Mouse (Mus musculus): ENCODE measurements around the gene Mpp4. TPM values are rescaled to one million over a fixed set of nuclear protein-coding genes. Genes with fewer than 3 reads are reported as not detected.

The Mpp4 gene
- not detected in 2 replicates for polyA plus RNA-seq (2012; ENCODE audit: insufficient read depth, insufficient read length, missing spikeins)

DNA sequence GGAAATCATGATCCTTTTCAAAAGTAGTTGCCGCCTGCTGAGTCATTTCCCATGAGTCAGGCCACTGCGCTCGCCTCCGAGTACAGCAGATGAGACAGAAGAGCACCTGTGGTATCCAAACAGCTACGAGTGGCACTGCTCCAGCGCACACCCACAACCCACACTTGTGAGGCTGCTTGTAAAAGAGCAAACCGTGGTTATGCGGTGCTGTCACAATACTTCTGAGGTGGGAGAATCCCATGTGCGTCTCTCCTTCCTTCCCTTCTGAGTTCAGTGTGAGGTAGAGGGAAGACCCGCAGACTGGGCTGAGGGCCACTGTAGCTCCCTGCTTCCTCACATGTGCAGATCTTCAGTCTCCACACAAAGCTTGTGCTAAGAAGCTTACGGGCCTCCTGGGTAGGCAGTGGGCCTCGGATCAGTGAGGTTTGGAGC is at the start of gene Mpp4:
Mpp4 (minus strand) TSS at position 360 of the 432 bp plus-strand sequence.
- Histone ChIP-seq H3K4me1 (ENCODE audit: control insufficient read depth, insufficient read depth, low read length) (peaks cover 3% of the 10 kb centered on the region; the same call in 1 of the 2 replicates), H3K4me3 (ENCODE audit: insufficient read depth, low read length) (no peak within 1 kb of the TSS), H3K27ac (ENCODE audit: insufficient read depth, low read depth, low read length) (no peak within 1 kb of the TSS)
- no peak for TF ChIP-seq POLR2A (IDR thresholded peaks at IDR 0.05; ENCODE audit: borderline replicate concordance, low read depth, low read length)
- TF ChIP-seq CTCF (IDR thresholded peaks at IDR 0.05; ENCODE audit: low read depth, low read length), result no peak

DNA sequence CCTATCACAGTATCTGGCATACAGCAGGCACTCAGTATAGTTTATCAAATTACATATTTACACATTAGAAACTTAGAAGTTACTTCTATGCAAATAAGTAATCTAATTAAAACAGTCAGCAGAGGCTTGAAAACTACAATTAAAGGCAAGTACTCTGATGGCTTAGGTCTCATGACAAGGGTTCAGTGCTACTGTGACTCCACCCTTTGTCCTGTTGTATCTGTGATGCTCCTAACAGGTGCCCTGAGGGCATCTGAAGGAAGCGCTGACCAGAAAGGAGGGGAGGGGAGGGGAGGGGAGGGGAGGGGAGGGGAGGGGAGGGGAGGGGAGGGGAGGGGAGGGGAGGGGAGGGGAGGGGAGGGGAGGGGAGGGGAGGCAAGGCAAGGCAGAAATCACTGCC is 49.8 kb upstream of the Mpp4 start:
- Histone ChIP-seq H3K27ac (ENCODE audit: insufficient read depth, low read depth, low read length) (no peak overlapping the region), H3K4me1 (ENCODE audit: control insufficient read depth, insufficient read depth, low read length) (no peaks in the 10 kb centered on the region), H3K4me3 (ENCODE audit: insufficient read depth, low read length) (no peak overlapping the region)
- TF ChIP-seq POLR2A (IDR thresholded peaks at IDR 0.05; ENCODE audit: borderline replicate concordance, low read depth, low read length), result no peak
- TF ChIP-seq CTCF (IDR thresholded peaks at IDR 0.05; ENCODE audit: low read depth, low read length), result no peak

DNA sequence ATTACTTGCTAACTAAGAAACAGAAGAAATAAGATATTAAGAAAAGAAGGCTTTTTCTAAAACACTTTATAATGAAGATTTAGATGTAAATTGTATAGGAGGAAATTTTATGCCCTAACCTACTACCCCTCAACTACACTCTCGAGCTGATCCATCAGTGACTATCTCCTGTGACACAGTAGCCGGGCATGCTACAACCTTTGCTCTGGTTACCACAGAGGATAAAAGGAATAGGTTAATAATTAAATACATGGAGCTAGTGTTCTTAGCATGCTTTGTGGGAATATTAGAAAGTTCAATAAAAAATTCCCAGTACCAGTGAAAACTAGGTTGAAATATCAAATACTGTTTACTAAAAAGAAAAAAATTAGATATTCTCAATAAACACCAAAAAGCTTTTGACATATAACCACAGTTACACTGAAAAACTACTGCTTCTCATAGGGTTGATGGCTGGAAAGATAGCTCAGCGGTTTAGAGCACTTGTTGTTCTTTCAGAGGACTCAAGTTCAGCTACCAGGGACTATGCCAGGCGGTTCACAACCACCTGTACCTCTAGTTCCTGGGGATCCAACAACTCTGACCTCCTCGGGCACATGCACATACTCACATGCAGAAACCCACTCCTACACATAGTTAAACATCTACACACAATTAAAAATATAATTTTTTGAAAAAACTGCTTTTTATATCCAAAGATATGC is 49.0 kb upstream of the Mpp4 start:
- Histone ChIP-seq H3K27ac (ENCODE audit: insufficient read depth, low read depth, low read length) (no peak overlapping the region), H3K4me3 (ENCODE audit: insufficient read depth, low read length) (no peak overlapping the region), H3K4me1 (ENCODE audit: control insufficient read depth, insufficient read depth, low read length) (no peaks in the 10 kb centered on the region)
- no peak for TF ChIP-seq POLR2A (IDR thresholded peaks at IDR 0.05; ENCODE audit: borderline replicate concordance, low read depth, low read length)
- no peak for TF ChIP-seq CTCF (IDR thresholded peaks at IDR 0.05; ENCODE audit: low read depth, low read length)

DNA sequence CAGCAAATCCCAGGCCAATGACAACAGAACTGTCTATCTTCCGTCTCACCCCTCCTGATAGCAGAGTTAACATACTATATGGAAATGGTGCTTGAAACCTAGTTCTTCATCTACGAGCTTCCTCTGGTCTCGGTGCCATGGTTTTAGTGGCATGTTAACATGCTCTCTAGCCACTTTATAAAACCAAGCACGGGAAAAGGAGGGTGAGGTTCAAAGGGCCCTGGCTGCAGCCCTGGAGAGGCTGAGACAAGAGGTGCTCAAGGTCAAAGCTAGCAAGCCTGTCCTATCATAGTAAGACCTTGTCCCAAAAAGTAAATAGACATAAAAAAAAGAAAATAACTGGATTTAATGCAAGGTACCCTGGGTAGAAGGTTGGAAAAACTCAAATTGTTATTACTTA is 48.5 kb upstream of the Mpp4 start:
- Histone ChIP-seq H3K4me3 (ENCODE audit: insufficient read depth, low read length) (no peak overlapping the region), H3K4me1 (ENCODE audit: control insufficient read depth, insufficient read depth, low read length) (no peaks in the 10 kb centered on the region), H3K27ac (ENCODE audit: insufficient read depth, low read depth, low read length) (no peak overlapping the region)
- TF ChIP-seq CTCF (IDR thresholded peaks at IDR 0.05; ENCODE audit: low read depth, low read length) (no peak), POLR2A (IDR thresholded peaks at IDR 0.05; ENCODE audit: borderline replicate concordance, low read depth, low read length) (no peak)

DNA sequence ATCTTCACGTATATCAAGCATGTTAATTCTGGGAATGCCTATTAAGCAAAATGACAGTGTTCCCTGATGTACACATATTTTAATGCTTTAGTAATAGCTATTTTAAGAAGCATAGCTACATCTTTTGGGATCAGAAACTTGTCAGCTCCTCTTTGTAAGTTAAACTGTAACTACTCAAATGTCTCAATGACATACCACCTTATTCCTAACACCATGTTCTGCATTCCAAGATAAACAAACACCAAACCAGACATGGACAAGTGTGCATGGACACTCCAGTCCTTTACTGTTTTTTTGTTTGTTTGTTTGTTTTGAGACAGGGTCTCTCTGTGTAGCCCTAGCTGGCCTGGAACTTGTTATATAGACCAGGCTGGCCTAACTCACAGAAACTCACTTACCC is 45.1 kb upstream of the Mpp4 start:
- Histone ChIP-seq H3K4me1 (ENCODE audit: control insufficient read depth, insufficient read depth, low read length) (no peaks in the 10 kb centered on the region), H3K27ac (ENCODE audit: insufficient read depth, low read depth, low read length) (no peak overlapping the region), H3K4me3 (ENCODE audit: insufficient read depth, low read length) (no peak overlapping the region)
- TF ChIP-seq POLR2A (IDR thresholded peaks at IDR 0.05; ENCODE audit: borderline replicate concordance, low read depth, low read length) (no peak), CTCF (IDR thresholded peaks at IDR 0.05; ENCODE audit: low read depth, low read length) (no peak)

DNA sequence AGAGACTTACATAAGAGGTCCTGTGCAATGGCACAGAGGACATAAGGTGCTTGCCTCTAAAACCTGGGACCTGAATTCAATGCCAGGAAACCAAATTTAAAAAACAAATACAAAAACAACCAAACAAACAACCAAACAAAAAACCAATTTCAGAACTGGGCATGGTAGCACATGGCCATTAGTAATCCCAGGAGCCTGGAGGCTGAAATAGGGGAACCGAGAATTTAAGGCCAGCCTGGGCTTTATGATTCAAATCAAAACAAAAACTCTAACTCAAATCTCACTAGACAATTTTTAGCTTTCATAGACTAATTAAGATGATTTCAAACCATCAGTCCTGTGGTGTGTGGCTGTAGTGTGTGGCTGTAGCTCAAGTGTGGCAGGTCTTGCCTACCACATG is 41.3 kb upstream of the Mpp4 start:
- TF ChIP-seq CTCF (IDR thresholded peaks at IDR 0.05; ENCODE audit: low read depth, low read length), result no peak
- no peak for TF ChIP-seq POLR2A (IDR thresholded peaks at IDR 0.05; ENCODE audit: borderline replicate concordance, low read depth, low read length)
- H3K4me1 ChIP-seq (ENCODE audit: control insufficient read depth, insufficient read depth, low read length), result no peaks in the 10 kb centered on the region
- H3K27ac ChIP-seq (ENCODE audit: insufficient read depth, low read depth, low read length), result no peak overlapping the region
- H3K4me3 ChIP-seq (ENCODE audit: insufficient read depth, low read length), result no peak overlapping the region

DNA sequence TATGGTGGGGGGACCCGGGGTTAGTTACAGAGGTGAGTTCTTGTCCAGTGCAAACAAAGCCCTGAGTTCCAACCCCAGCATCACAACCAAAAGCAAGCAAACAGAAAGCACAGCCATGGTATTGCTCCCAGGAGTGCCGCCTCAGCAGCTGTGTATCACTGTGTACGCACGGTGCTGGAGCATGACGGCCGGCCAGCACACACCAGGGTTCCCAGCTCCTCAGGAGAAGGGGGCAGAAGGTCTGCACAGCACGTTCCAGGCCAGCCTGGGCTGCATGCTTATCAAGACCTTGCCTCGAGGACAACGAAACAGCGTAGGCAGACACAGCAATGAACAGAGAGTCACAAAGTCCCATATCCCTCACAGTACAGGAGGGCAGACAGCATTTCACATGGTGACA is 39.2 kb upstream of the Mpp4 start:
- H3K27ac ChIP-seq (ENCODE audit: insufficient read depth, low read depth, low read length), result no peak overlapping the region
- TF ChIP-seq CTCF (IDR thresholded peaks at IDR 0.05; ENCODE audit: low read depth, low read length), result no peak
- TF ChIP-seq POLR2A (IDR thresholded peaks at IDR 0.05; ENCODE audit: borderline replicate concordance, low read depth, low read length), result no peak
- no peak overlapping the region for H3K4me3 ChIP-seq (ENCODE audit: insufficient read depth, low read length)
- no peaks in the 10 kb centered on the region for H3K4me1 ChIP-seq (ENCODE audit: control insufficient read depth, insufficient read depth, low read length)

DNA sequence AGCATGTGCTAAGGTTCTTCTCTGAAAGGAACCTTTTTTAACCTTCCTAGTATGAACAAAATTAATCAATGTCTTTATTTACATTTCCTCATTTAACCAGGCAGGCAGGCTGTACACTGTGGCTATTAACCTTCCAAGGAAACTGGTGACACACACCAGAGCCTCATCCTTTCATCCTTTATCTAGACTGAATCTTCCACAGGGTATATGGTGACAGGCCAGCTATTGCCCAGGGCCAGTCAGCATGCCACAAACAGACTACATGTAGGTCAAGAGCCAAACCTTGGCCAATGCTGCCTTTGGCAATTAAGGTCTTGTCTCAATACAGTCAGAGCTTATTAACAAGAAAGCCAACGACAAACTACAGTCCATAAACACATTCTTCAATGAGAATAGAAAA is 38.4 kb upstream of the Mpp4 start:
- Histone ChIP-seq H3K4me3 (ENCODE audit: insufficient read depth, low read length) (no peak overlapping the region), H3K4me1 (ENCODE audit: control insufficient read depth, insufficient read depth, low read length) (no peaks in the 10 kb centered on the region), H3K27ac (ENCODE audit: insufficient read depth, low read depth, low read length) (no peak overlapping the region)
- no peak for TF ChIP-seq POLR2A (IDR thresholded peaks at IDR 0.05; ENCODE audit: borderline replicate concordance, low read depth, low read length)
- no peak for TF ChIP-seq CTCF (IDR thresholded peaks at IDR 0.05; ENCODE audit: low read depth, low read length)

DNA sequence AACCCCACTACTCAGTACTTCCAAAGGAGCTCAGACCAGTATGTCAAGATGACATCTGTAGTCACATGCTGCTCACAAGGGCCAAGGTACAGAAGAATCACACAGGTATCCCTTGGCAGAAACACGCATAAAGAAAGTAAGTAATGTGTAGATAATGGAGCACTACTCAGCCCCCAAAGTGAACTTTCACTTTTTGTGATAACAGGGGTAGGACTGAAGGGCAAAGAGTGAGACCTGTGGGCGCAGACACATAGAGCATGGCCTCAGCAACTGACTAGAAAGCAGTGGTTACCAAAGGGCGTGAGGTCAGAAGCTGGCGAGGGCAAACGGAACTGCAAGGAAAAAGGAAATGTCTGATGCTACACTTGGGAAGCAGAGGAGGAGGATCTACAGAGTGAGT is 37.8 kb upstream of the Mpp4 start:
- Histone ChIP-seq H3K4me3 (ENCODE audit: insufficient read depth, low read length) (no peak overlapping the region), H3K4me1 (ENCODE audit: control insufficient read depth, insufficient read depth, low read length) (no peaks in the 10 kb centered on the region), H3K27ac (ENCODE audit: insufficient read depth, low read depth, low read length) (no peak overlapping the region)
- TF ChIP-seq CTCF (IDR thresholded peaks at IDR 0.05; ENCODE audit: low read depth, low read length), result no peak
- TF ChIP-seq POLR2A (IDR thresholded peaks at IDR 0.05; ENCODE audit: borderline replicate concordance, low read depth, low read length), result no peak

DNA sequence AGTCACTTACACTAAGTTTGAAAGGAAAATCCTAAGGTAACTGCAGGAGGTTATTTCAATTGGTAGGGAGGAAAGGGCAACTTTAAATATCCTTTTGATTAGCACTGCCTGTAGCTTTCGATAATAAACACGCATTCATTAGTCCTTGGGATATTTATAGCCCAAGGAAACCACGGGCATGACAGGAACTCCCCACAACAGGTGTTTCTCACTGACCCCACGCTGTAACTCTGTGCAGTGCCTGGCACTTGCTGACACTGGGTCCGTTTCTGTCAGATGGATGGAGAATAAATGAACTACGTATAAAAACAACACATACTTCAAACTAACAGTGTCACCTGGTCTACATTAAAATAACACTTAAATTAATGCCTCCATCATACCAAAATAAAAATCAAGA is 31.8 kb upstream of the Mpp4 start:
- Histone ChIP-seq H3K4me3 (ENCODE audit: insufficient read depth, low read length) (no peak overlapping the region), H3K4me1 (ENCODE audit: control insufficient read depth, insufficient read depth, low read length) (0 out of 2 replicates have a peak, but pooled peaks cover 2% of the 10 kb centered on the region), H3K27ac (ENCODE audit: insufficient read depth, low read depth, low read length) (no peak overlapping the region)
- TF ChIP-seq CTCF (IDR thresholded peaks at IDR 0.05; ENCODE audit: low read depth, low read length), result no peak
- no peak for TF ChIP-seq POLR2A (IDR thresholded peaks at IDR 0.05; ENCODE audit: borderline replicate concordance, low read depth, low read length)

Measured in bone marrow macrophage, adult 2 months (primary cell).